Mouse (Mus musculus): ENCODE results near the gene Tbck.

Tbck gene

GRCm38 (mm10) chr3:132683447-132684230 lies at the start of gene Tbck:
Gene Tbck, plus strand, starts transcription at chr3:132684144.
- DNase-seq: peak; percentile 97

GRCm38 (mm10) chr3:132637080-132637479 lies 46.9 kb upstream of the Tbck start:
- no peak for DNase-seq

GRCm38 (mm10) chr3:132644071-132644470 lies 39.9 kb upstream of the Tbck start:
- DNase-seq: no peak

GRCm38 (mm10) chr3:132646814-132647213 lies 37.1 kb upstream of the Tbck start:
- no peak for DNase-seq

GRCm38 (mm10) chr3:132649368-132649767 lies 34.6 kb upstream of the Tbck start:
- DNase-seq: no peak

GRCm38 (mm10) chr3:132650191-132650590 lies 33.8 kb upstream of the Tbck start:
- no peak for DNase-seq

- DNase-seq: no peak
These were observed 32.2 kb upstream of the Tbck start for GRCm38 (mm10) chr3:132651776-132652175.

GRCm38 (mm10) chr3:132653959-132654358 lies 30.0 kb upstream of the Tbck start:
- no peak for DNase-seq

- DNase-seq: no peak
These were observed 28.0 kb upstream of the Tbck start for GRCm38 (mm10) chr3:132655955-132656354.

- no peak for DNase-seq
These were observed 6.5 kb upstream of the Tbck start for GRCm38 (mm10) chr3:132677494-132677893.

GRCm38 (mm10) chr3:132684231-132684928 lies 436 bp downstream of the Tbck start, which contains the start of gene Aimp1:
Gene Aimp1, minus strand, starts transcription at chr3:132684370.
- DNase-seq: no peak

GRCm38 (mm10) chr3:132701368-132701767 lies 17.4 kb downstream of the Tbck start:
- DNase-seq: no peak

GRCm38 (mm10) chr3:132704216-132704615 lies 20.3 kb downstream of the Tbck start:
- DNase-seq: no peak

GRCm38 (mm10) chr3:132706977-132707376 lies 23.0 kb downstream of the Tbck start:
- DNase-seq: no peak

- no peak for DNase-seq
These were observed 30.0 kb downstream of the Tbck start for GRCm38 (mm10) chr3:132713913-132714312.

- no peak for DNase-seq
These were observed 33.4 kb downstream of the Tbck start for GRCm38 (mm10) chr3:132717316-132717715.

- no peak for DNase-seq
These were observed 40.4 kb downstream of the Tbck start for GRCm38 (mm10) chr3:132724326-132724725.

- DNase-seq: no peak
These were observed 60.6 kb downstream of the Tbck start for GRCm38 (mm10) chr3:132744287-132745146.

- DNase-seq: peak; percentile 33
These were observed 63.1 kb downstream of the Tbck start for GRCm38 (mm10) chr3:132747036-132747435.

GRCm38 (mm10) chr3:132747766-132748165 lies 63.8 kb downstream of the Tbck start:
- no peak for DNase-seq

- DNase-seq: no peak
These were observed 64.8 kb downstream of the Tbck start for GRCm38 (mm10) chr3:132748750-132749149.

- no peak for DNase-seq
These were observed 68.8 kb downstream of the Tbck start for GRCm38 (mm10) chr3:132752772-132753171.

- no peak for DNase-seq
These were observed 72.3 kb downstream of the Tbck start for GRCm38 (mm10) chr3:132756274-132756673.
